Mouse (Mus musculus) intestine, embryonic 14.5 days (tissue): ENCODE results near the gene Scarf2. TPM values are rescaled to one million over a fixed set of nuclear protein-coding genes. Genes with fewer than 3 reads are reported as not detected.

Source experiments
- ATAC-seq: fragments of 200-750 bp; cut with Nextera tagmentation; replicated peaks from 2 replicates; pipeline ENCODE4 v1.8.0; 2017; ENCODE audit warnings: low read depth, moderate number of reproducible peaks, moderate TSS enrichment, moderate library complexity; ENCODE audit not compliant: low FRiP score, low TSS enrichment
- DNase-seq: peaks from one replicate; pipeline ENCODE4 v3.0.0-alpha.2; 2018; ENCODE audit warnings: low spot score
- H3K27ac ChIP-seq: fragments of 300-500 bp; sonication (generic); 2 replicates; pipeline ENCODE4 v1.5.1; 2014; ENCODE audit warnings: low read depth, mild to moderate bottlenecking, control low read depth
- H3K27me3 ChIP-seq: fragments of 300-500 bp; sonication (generic); replicated peaks from 2 replicates; pipeline ENCODE4 v1.6.1; 2014; ENCODE audit warnings: low read length, control low read depth; ENCODE audit not compliant: control insufficient read depth, insufficient read depth
- H3K36me3 ChIP-seq: fragments of 300-500 bp; sonication (generic); 2 replicates; pipeline ENCODE4 v1.6.1; 2014; ENCODE audit warnings: low read length, control low read depth; ENCODE audit not compliant: control insufficient read depth, insufficient read depth
- H3K4me1 ChIP-seq: fragments of 300-500 bp; sonication (generic); replicated peaks from 2 replicates; pipeline ENCODE4 v1.6.1; 2014; ENCODE audit warnings: low read length, control low read depth, mixed read lengths; ENCODE audit not compliant: control insufficient read depth, insufficient read depth
- H3K4me2 ChIP-seq: fragments of 300-500 bp; sonication (generic); 2 replicates; pipeline ENCODE4 v1.6.1; 2014; ENCODE audit warnings: low read length
- H3K4me3 ChIP-seq: fragments of 300-500 bp; sonication (generic); 2 replicates; pipeline ENCODE4 v1.5.1; 2014; ENCODE audit warnings: low read depth, low read length, control low read depth, mixed read lengths
- H3K9ac ChIP-seq: fragments of 300-500 bp; sonication (generic); 2 replicates; pipeline ENCODE4 v1.6.1; 2014; ENCODE audit warnings: mild to moderate bottlenecking, low read length
- H3K9me3 ChIP-seq: fragments of 300-500 bp; sonication (generic); 2 replicates; pipeline ENCODE4 v1.6.1; 2016; ENCODE audit warnings: low read length, control low read depth; ENCODE audit not compliant: control insufficient read depth
- WGBS: fragments of 180-500 bp; shearing (Covaris S2); extraction: QIAGEN DNeasy Blood & Tissue Kit; methylation state at CpG from one replicate; pipeline ENCODE4 v1.1.7; 2014; 5-methylcytosine and 5-hydroxymethylcytosine counted together
- polyA plus RNA-seq: library from polyadenylated mRNA; unstranded; fragments of >200 nt; fragmentation: Nextera tagmentation; extraction: Ambion mirVana; gene quantifications from 2 replicates; pipeline ENCODE4 v1.2.1, GENCODE M21; 2014

The Scarf2 gene
- polyA plus RNA-seq, 1 experiment from 2014 or later: 18.2 TPM

GRCm38 (mm10) chr16:17857157-17857556, 60.1 kb downstream of the Scarf2 start:
- H3K9ac ChIP-seq: no peak overlapping the region
- no peak overlapping the region for H3K27ac ChIP-seq
- no peaks in the 10 kb centered on the region for H3K27me3 ChIP-seq
- DNase-seq (no peak), ATAC-seq (no peak)
- H3K9me3 ChIP-seq: no peaks in the 10 kb centered on the region
- H3K36me3 ChIP-seq: peaks cover 87% of the 10 kb centered on the region
- H3K4me1 ChIP-seq: no peaks in the 10 kb centered on the region
- 74% methylated on average over 7 of the region's 7 CpGs for WGBS
- no peak overlapping the region for H3K4me3 ChIP-seq
- no peak overlapping the region for H3K4me2 ChIP-seq

Other genes with a start within 250 kb of the Scarf2 start
- gene Lrrc74b, start 236.0 kb upstream of the Scarf2 start, polyA plus RNA-seq: 0.19 and 0.53 TPM in 2 replicates
- 0.60 and 0.79 TPM in 2 replicates for gene P2rx6, start 235.4 kb upstream of the Scarf2 start, polyA plus RNA-seq
- gene Slc7a4, start 214.1 kb upstream of the Scarf2 start, polyA plus RNA-seq: 10.8 and 15.6 TPM in 2 replicates
- 43.0 and 43.7 TPM in 2 replicates for gene Smpd4, start 177.9 kb upstream of the Scarf2 start, polyA plus RNA-seq
- 2.3 and 4.1 TPM in 2 replicates for gene Ccdc74a, start 150.8 kb upstream of the Scarf2 start, polyA plus RNA-seq
- 41.5 and 45.7 TPM in 2 replicates for gene Med15, start 64.4 kb upstream of the Scarf2 start, polyA plus RNA-seq
- gene Klhl22, start 37.7 kb upstream of the Scarf2 start, polyA plus RNA-seq: 66.5 and 70.8 TPM in 2 replicates
- 0.13 TPM in 1 of 2 replicates, not detected in the other for gene B830017H08Rik, start 35.8 kb downstream of the Scarf2 start, polyA plus RNA-seq
- gene Car15, start 41.1 kb downstream of the Scarf2 start, polyA plus RNA-seq: 2.4 and 2.7 TPM in 2 replicates
- 0.20 and 0.37 TPM in 2 replicates for gene Gm20518, start 94.4 kb downstream of the Scarf2 start, polyA plus RNA-seq
- gene Tssk1, start 96.9 kb downstream of the Scarf2 start, polyA plus RNA-seq: not detected in 2 replicates
- 82.5 and 83.3 TPM in 2 replicates for gene Dgcr2, start 101.3 kb downstream of the Scarf2 start, polyA plus RNA-seq
- not detected in 2 replicates for gene Tssk2, start 101.4 kb downstream of the Scarf2 start, polyA plus RNA-seq
- 29.4 and 42.8 TPM in 2 replicates for gene Ess2, start 114.1 kb downstream of the Scarf2 start, polyA plus RNA-seq
- gene Gsc2, start 117.8 kb downstream of the Scarf2 start, polyA plus RNA-seq: not detected in 2 replicates
- 130 and 142 TPM in 2 replicates for gene Slc25a1, start 130.9 kb downstream of the Scarf2 start, polyA plus RNA-seq
- not detected in 2 replicates for gene Vpreb2, start 183.1 kb downstream of the Scarf2 start, polyA plus RNA-seq